Mouse (Mus musculus): ENCODE data around the gene Ctss.

- TF ChIP-seq POLR2A (IDR thresholded peaks at IDR 0.05; ENCODE audit: insufficient read depth, low read length) (no peak), CTCF (IDR thresholded peaks at IDR 0.05; ENCODE audit: low read depth, low read length) (no peak), EP300 (IDR thresholded peaks at IDR 0.05; ENCODE audit: insufficient read depth, low read depth, low read length) (no peak)
Observed at GRCm38 (mm10) chr3:95598734-95599133, 72.1 kb downstream of the Ctss start.

Measured in ES-Bruce4 (cell line).